Mouse (Mus musculus) heart, adult 2 months (tissue): ENCODE results near the gene Alg14. TPM values are rescaled to one million over a fixed set of nuclear protein-coding genes. Genes with fewer than 3 reads are reported as not detected.

Experiments
- DNase-seq, 2 experiments: peaks; one replicate each; pipeline ENCODE4 v3.0.0; 2021
- H3K27ac ChIP-seq: fragments of 200-600 bp; 2 replicates; pipeline ENCODE4 v1.8.1; 2022
- H3K27me3 ChIP-seq: fragments of 200-500 bp; 2 replicates; pipeline ENCODE4 v1.6.1; 2012; ENCODE audit warnings: mild to moderate bottlenecking, low read length, inconsistent platforms, mixed read lengths; ENCODE audit not compliant: control insufficient read depth, insufficient read depth
- H3K36me3 ChIP-seq: fragments of 200-500 bp; 2 replicates; pipeline ENCODE4 v1.6.1; 2012; ENCODE audit warnings: low read length, inconsistent platforms; ENCODE audit not compliant: control insufficient read depth, insufficient read depth
- H3K4me1 ChIP-seq: fragments of 200-500 bp; 2 replicates; pipeline ENCODE4 v1.6.1; 2011; ENCODE audit warnings: low read length; ENCODE audit not compliant: control insufficient read depth, insufficient read depth
- H3K4me3 ChIP-seq: fragments of 200-600 bp; 2 replicates; pipeline ENCODE4 v1.8.1; 2022
- H3K79me2 ChIP-seq: fragments of 200-500 bp; replicated peaks from 2 replicates; pipeline ENCODE4 v1.6.1; 2012; ENCODE audit warnings: mild to moderate bottlenecking, inconsistent platforms, low read length, moderate library complexity, mixed read lengths; ENCODE audit not compliant: control insufficient read depth, insufficient read depth
- H3K9ac ChIP-seq: fragments of 200-500 bp; 2 replicates; pipeline ENCODE4 v1.6.1; 2012; ENCODE audit warnings: low read depth, mild to moderate bottlenecking, control low read depth, inconsistent platforms, low read length, mixed read lengths
- CTCF ChIP-seq: fragments of 200-600 bp; IDR thresholded peaks from 2 replicates; pipeline ENCODE4 v1.8.1; 2022; ENCODE audit warnings: antibody characterized with exemption, mild to moderate bottlenecking, moderate library complexity
- EP300 ChIP-seq: fragments of 200-500 bp; IDR thresholded peaks from 2 replicates; pipeline ENCODE4 v1.6.1; 2011; ENCODE audit warnings: low read depth, low read length, control low read depth; ENCODE audit not compliant: insufficient read depth
- POLR2A ChIP-seq: fragments of 200-500 bp; IDR thresholded peaks from 2 replicates; pipeline ENCODE4 v1.6.1; 2011; ENCODE audit warnings: mild to moderate bottlenecking, low read depth, low read length, control low read depth; ENCODE audit not compliant: insufficient read depth
- WGBS: fragments of 180-500 bp; shearing (Covaris S2); methylation state at CpG from one replicate; pipeline ENCODE4 v1.1.7; 2018; 5-methylcytosine and 5-hydroxymethylcytosine counted together
- intact Hi-C: fragments of 180-260 bp; cut with DNase I; formaldehyde crosslinking; loops from one replicate; pipeline ENCODE4 v1.15.1; 2025
- polyA plus RNA-seq: library from polyadenylated mRNA; depleted of rRNA; stranded (reverse); fragments of >200 nt; gene quantifications from 2 replicates; pipeline ENCODE4 v1.2.3, GENCODE M21; 2012
- total RNA-seq, 2 experiments: library from RNA; stranded (reverse); gene quantifications; 2 replicates each; pipeline ENCODE4 v1.2.3; 2021

Alg14 gene
- total and polyA plus RNA-seq, 3 experiments, result 9.1 to 12.5 (median 10.4) TPM

DNA sequence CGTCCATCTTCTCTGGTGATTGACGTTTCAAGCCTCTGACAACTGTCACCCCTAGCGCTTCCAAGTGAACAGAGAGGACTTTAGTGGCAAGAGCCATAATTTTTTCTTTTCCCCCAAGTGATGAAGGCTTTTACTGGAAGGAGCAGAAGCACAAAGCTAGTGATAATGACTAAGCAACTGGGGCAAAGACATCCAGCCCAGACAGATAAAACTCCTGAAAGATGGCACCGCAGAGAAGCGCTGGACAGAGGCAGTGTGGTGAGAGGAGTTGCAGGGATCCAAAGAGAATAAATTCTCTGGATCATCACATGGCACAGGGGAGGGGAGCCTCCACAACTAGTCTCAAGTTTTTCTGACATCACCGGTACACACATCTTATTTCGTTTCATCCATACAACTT lies 30.3 kb upstream of the Alg14 start:
- Histone ChIP-seq H3K9ac (no peak overlapping the region), H3K36me3 (no peaks in the 10 kb centered on the region), H3K27me3 (no peaks in the 10 kb centered on the region), H3K4me3 (no peak overlapping the region), H3K79me2 (no peaks in the 10 kb centered on the region), H3K27ac (no peak overlapping the region), H3K4me1 (peaks cover 1% of the 10 kb centered on the region)
- intact Hi-C loops, result no loop called here
- 94% methylated on average over 7 of the region's 7 CpGs for WGBS
- peak in 1 of 2 experiments; percentile 7 for DNase-seq
- TF ChIP-seq POLR2A (no peak), CTCF (no peak), EP300 (no peak)

DNA sequence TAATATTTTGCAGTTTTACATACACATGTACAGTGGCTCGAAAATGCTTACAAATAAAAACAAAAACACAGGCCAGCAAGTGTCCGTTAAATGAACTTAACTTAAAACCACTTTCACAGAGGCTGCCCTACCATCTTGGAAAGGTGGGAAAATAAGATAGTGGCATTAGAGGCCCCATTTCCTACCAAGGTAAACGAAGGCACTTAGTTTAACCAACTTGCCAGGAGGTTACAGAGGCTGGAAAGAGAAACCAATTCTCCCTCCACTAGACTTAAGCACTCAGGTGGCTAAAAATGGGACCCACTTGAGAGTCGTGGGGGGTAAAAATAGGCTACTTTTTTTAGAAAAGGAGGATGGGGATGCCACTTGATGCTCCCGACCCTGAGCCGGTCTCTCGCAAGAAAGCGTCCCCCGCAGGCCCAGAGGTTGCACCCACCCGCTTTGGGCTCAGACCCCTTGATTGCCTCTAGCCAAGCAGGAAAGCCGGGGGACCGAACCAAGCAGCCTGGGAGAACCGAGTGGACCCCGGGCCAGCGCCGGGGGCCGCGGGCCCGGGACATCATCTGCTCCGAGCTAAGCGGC lies 29.5 kb upstream of the Alg14 start:
- 18% methylated on average over 21 of the region's 21 CpGs for WGBS
- Histone ChIP-seq H3K79me2 (no peaks in the 10 kb centered on the region), H3K9ac (peak overlapping the region; percentile 65), H3K27me3 (no peaks in the 10 kb centered on the region), H3K4me3 (peak overlapping the region; percentile 56), H3K4me1 (peaks cover 1% of the 10 kb centered on the region), H3K27ac (no peak overlapping the region; the same call in 1 of the 2 replicates), H3K36me3 (no peaks in the 10 kb centered on the region)
- no peak for DNase-seq
- no peak for TF ChIP-seq CTCF
- no peak for TF ChIP-seq EP300
- no peak for TF ChIP-seq POLR2A
- intact Hi-C loops, result loop anchor here (2.0 kb wide), 1 partner anchor 29 kb away; the partner anchor contains the start of gene Alg14

DNA sequence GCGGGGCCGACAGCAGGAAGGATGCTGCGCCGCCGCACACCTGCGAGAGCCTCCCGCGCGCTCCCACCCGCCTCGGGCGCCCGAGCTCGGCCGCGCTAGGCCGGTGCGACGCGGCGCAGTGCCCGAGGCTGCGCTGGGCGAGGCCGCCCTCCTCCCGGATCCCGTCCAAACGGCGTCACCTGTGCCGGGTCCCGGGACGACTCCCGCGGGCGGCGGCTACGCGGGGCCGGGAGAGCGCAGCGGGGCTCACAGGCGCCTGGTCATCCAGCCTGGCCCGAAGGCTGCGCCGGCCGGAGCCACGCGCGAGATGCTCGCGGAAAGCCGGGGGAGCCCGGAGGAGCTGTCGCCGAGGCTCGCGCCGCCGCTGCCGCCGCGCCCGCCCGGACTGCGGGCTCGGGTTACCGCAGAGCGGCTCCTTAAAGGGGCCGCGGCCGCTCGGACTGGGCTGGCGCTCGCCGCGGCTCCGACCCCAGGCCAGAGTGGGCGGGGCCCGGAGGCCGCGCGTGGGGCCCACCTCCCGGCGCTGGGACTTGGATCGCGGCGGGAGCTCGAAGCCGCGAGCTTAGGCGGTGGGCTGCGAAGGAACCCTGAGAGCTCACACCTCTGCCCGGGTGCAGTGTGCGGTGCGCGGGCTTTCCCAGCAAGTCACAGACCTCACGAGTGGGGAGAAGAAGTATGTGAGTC lies 28.9 kb upstream of the Alg14 start:
- intact Hi-C loops, result loop anchor here (2.0 kb wide), 1 partner anchor 28 kb away; the partner anchor contains the start of gene Alg14
- Histone ChIP-seq H3K79me2 (no peaks in the 10 kb centered on the region), H3K36me3 (no peaks in the 10 kb centered on the region), H3K4me3 (peak overlapping the region; percentile 56), H3K27ac (peak overlapping the region; percentile 17; the same call in 1 of the 2 replicates), H3K27me3 (no peaks in the 10 kb centered on the region), H3K9ac (peak overlapping the region; percentile 65), H3K4me1 (peaks cover 1% of the 10 kb centered on the region)
- TF ChIP-seq EP300 (no peak), POLR2A (no peak), CTCF (no peak)
- DNase-seq, result peak; percentile 68 to 77
- under 1% methylated on average over 88 of the region's 97 CpGs for WGBS

DNA sequence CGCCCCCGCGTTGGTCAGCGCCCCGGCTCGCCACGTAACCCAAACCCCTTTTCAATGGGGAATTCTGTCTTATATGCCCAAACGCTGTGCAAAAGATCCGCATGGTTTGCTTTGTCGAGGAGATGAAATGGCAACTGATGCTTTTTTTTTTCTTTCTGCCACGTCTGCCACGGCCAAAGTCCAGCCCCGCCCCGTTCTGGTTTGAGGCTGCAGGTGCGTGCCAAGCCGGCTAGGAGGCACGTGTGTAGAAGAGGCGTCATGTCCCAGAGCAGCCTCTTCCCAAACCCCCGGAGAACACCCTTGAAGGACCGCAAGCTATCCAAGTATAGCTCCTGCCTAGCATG lies 28.4 kb upstream of the Alg14 start:
- intact Hi-C loops, result loop anchor here (2.0 kb wide), 1 partner anchor 28 kb away; the partner anchor contains the start of gene Alg14
- Histone ChIP-seq H3K79me2 (no peaks in the 10 kb centered on the region), H3K4me1 (peaks cover 1% of the 10 kb centered on the region), H3K4me3 (peak overlapping the region; percentile 56), H3K9ac (peak overlapping the region; percentile 65), H3K27me3 (no peaks in the 10 kb centered on the region), H3K36me3 (no peaks in the 10 kb centered on the region), H3K27ac (no peak overlapping the region)
- TF ChIP-seq EP300 (no peak), CTCF (no peak), POLR2A (no peak)
- DNase-seq, result peak in 1 of 2 experiments; percentile 48
- WGBS, result 1% methylated on average over 20 of the region's 20 CpGs

DNA sequence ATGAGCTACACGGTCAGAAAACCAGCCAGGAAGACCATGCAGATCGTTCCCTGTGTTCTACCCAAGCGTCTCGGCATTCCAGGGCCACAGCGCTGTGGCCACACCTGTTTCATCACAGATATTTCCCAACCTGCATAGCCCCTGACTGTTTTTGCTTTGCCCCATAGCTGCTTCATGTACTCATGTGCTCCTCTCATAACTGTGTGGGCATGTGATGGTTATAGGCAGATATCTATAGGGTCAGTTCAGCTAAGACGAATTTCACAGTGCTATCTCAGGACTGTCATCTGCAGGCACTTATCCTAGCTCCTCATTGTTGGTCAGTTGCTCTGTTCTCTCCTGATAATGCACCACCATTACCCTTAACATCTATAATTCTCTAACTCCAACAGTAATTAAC lies 27.3 kb upstream of the Alg14 start:
- 83% methylated on average over 6 of the region's 6 CpGs for WGBS
- H3K4me3 ChIP-seq, result no peak overlapping the region
- intact Hi-C loops, result no loop called here
- no peak overlapping the region for H3K9ac ChIP-seq
- no peak for DNase-seq
- TF ChIP-seq POLR2A, result no peak
- no peak for TF ChIP-seq CTCF
- no peak for TF ChIP-seq EP300
- no peaks in the 10 kb centered on the region for H3K27me3 ChIP-seq
- H3K27ac ChIP-seq, result no peak overlapping the region
- H3K36me3 ChIP-seq, result no peaks in the 10 kb centered on the region
- peaks cover 1% of the 10 kb centered on the region for H3K4me1 ChIP-seq
- no peaks in the 10 kb centered on the region for H3K79me2 ChIP-seq

DNA sequence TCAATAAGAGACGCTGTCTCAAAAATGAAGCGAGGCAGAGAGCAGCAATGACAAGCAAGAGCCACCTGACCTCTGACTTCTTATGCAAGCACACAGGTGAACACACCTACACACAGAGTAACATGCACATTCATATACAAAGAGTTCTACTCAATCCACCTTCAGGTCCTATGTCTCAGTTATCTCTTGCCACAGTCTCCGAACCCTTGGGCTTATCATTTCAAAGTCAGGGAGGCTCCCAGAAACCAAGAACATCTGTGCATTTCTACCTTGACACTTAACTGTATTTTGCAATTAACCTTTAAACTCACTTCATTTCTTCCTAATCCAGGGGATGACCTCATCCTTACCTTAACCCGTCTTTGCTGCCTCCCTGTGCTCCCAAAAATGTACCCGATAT lies 24.3 kb upstream of the Alg14 start:
- WGBS, result 83% methylated on average over 5 of the region's 5 CpGs
- no peak for DNase-seq
- Histone ChIP-seq H3K36me3 (no peaks in the 10 kb centered on the region), H3K4me1 (no peaks in the 10 kb centered on the region; the same call in 1 of the 2 replicates), H3K9ac (no peak overlapping the region), H3K79me2 (no peaks in the 10 kb centered on the region), H3K27ac (no peak overlapping the region), H3K27me3 (no peaks in the 10 kb centered on the region), H3K4me3 (no peak overlapping the region)
- TF ChIP-seq CTCF, result no peak
- TF ChIP-seq EP300, result no peak
- TF ChIP-seq POLR2A, result no peak
- intact Hi-C loops, result no loop called here
